Mouse (Mus musculus): Measurements from ENCODE around the gene Txk.

DNA sequence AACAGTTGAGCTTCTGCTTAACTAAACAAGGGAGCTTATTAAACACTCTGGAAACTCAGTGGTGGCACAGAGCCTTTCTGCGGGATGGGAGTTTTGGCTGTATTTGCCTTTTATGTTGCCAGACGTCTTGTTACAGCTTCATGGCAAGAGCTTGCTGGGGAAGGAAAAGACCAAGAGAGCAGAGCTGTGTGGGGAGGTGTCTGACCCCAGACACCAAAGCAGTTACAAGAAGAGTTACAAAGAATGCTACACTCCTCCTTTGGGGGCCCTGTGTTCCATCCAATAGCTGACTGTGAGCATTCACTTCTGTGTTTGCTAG is 53.1 kb downstream of the Txk start:
- TF ChIP-seq CTCF (IDR thresholded peaks at IDR 0.05; ENCODE audit: borderline replicate concordance, insufficient read depth, low read depth, low read length) (no peak), POLR2A (IDR thresholded peaks at IDR 0.05; ENCODE audit: borderline replicate concordance, insufficient read depth, low read length) (no peak)

All from cerebellum, adult 2 months (tissue).